Mouse (Mus musculus): ENCODE measurements at regions not wholly inside any gene's neighbourhood (a gene's known extent, or its start where the extent isn't known, plus 50 kb on each side); places are given as distances from the start of the nearest gene placed in this dataset.

GRCm38 (mm10) chr6:100176914-100177560 is 110.2 kb downstream of the Rybp start:
- no peaks in the 10 kb centered on the region for H3K36me3 ChIP-seq
- no peak overlapping the region for H3K4me2 ChIP-seq
- WGBS: 86% methylated on average over 11 of the region's 11 CpGs
- H3K27me3 ChIP-seq (replicated peaks): peaks cover 17% of the 10 kb centered on the region
- H3K4me1 ChIP-seq (replicated peaks): peaks cover 18% of the 10 kb centered on the region
- no peak overlapping the region for H3K4me3 ChIP-seq
- no peak for ATAC-seq (ENCODE audit: insufficient number of reproducible peaks, low FRiP score)
- H3K9me3 ChIP-seq (replicated peaks): 0 out of 2 replicates have a peak, but pooled peaks cover 7% of the 10 kb centered on the region
- H3K27ac ChIP-seq (ENCODE audit: poor library complexity, severe bottlenecking): no peak overlapping the region
- no peak overlapping the region for H3K9ac ChIP-seq

- peak overlapping the region; percentile 64 for H3K9ac ChIP-seq
- peaks cover 21% of the 10 kb centered on the region for H3K4me1 ChIP-seq (replicated peaks)
- 3% methylated on average over 22 of the region's 22 CpGs for WGBS
- no peaks in the 10 kb centered on the region for H3K36me3 ChIP-seq
- H3K27ac ChIP-seq (ENCODE audit: poor library complexity, severe bottlenecking): no peak overlapping the region
- no peak for ATAC-seq (ENCODE audit: insufficient number of reproducible peaks, low FRiP score)
- H3K27me3 ChIP-seq (replicated peaks): peaks cover 30% of the 10 kb centered on the region
- H3K4me3 ChIP-seq: peak overlapping the region; percentile 19
- peak overlapping the region; percentile 64 for H3K4me2 ChIP-seq
- 0 out of 2 replicates have a peak, but pooled peaks cover 2% of the 10 kb centered on the region for H3K9me3 ChIP-seq (replicated peaks)
These were observed 116.5 kb downstream of the Rybp start for GRCm38 (mm10) chr6:100170711-100171348.

GRCm38 (mm10) chr6:100167321-100167720 is 120.0 kb downstream of the Rybp start:
- Histone ChIP-seq H3K27me3 (replicated peaks) (peaks cover 27% of the 10 kb centered on the region), H3K4me1 (replicated peaks) (peaks cover 36% of the 10 kb centered on the region), H3K4me3 (no peak overlapping the region), H3K4me2 (no peak overlapping the region), H3K27ac (ENCODE audit: poor library complexity, severe bottlenecking) (no peak overlapping the region), H3K9ac (no peak overlapping the region), H3K9me3 (replicated peaks) (no peaks in the 10 kb centered on the region), H3K36me3 (no peaks in the 10 kb centered on the region)
- 57% methylated on average over 5 of the region's 5 CpGs for WGBS
- ATAC-seq (ENCODE audit: insufficient number of reproducible peaks, low FRiP score): no peak

GRCm38 (mm10) chr6:100165746-100166145 is 121.5 kb downstream of the Rybp start:
- Histone ChIP-seq H3K36me3 (no peaks in the 10 kb centered on the region), H3K27me3 (replicated peaks) (peaks cover 28% of the 10 kb centered on the region), H3K27ac (ENCODE audit: poor library complexity, severe bottlenecking) (no peak overlapping the region), H3K9me3 (replicated peaks) (no peaks in the 10 kb centered on the region), H3K4me2 (no peak overlapping the region), H3K4me1 (replicated peaks) (peaks cover 31% of the 10 kb centered on the region), H3K4me3 (no peak overlapping the region), H3K9ac (no peak overlapping the region)
- no peak for ATAC-seq (ENCODE audit: insufficient number of reproducible peaks, low FRiP score)
- WGBS: 84% methylated on average over 3 of the region's 3 CpGs

GRCm38 (mm10) chr6:100164162-100164561 is 123.1 kb downstream of the Rybp start:
- Histone ChIP-seq H3K9ac (no peak overlapping the region), H3K9me3 (replicated peaks) (no peaks in the 10 kb centered on the region), H3K4me1 (replicated peaks) (peaks cover 30% of the 10 kb centered on the region), H3K36me3 (no peaks in the 10 kb centered on the region), H3K27me3 (replicated peaks) (peaks cover 19% of the 10 kb centered on the region; the same call in 1 of the 2 replicates), H3K4me3 (no peak overlapping the region), H3K4me2 (no peak overlapping the region), H3K27ac (ENCODE audit: poor library complexity, severe bottlenecking) (no peak overlapping the region)
- no peak for ATAC-seq (ENCODE audit: insufficient number of reproducible peaks, low FRiP score)
- 43% methylated on average over 4 of the region's 4 CpGs for WGBS

GRCm38 (mm10) chr6:100163814-100164130 is 123.5 kb downstream of the Rybp start:
- H3K9me3 ChIP-seq (replicated peaks): no peaks in the 10 kb centered on the region
- H3K4me1 ChIP-seq (replicated peaks): peaks cover 34% of the 10 kb centered on the region
- peak overlapping the region; percentile 71; the same call in 1 of the 2 replicates for H3K4me2 ChIP-seq
- H3K36me3 ChIP-seq: no peaks in the 10 kb centered on the region
- H3K4me3 ChIP-seq: no peak overlapping the region
- no peak for ATAC-seq (ENCODE audit: insufficient number of reproducible peaks, low FRiP score)
- H3K9ac ChIP-seq: no peak overlapping the region
- peaks cover 19% of the 10 kb centered on the region; the same call in 1 of the 2 replicates for H3K27me3 ChIP-seq (replicated peaks)
- no peak overlapping the region for H3K27ac ChIP-seq (ENCODE audit: poor library complexity, severe bottlenecking)
- 46% methylated on average over 5 of the region's 5 CpGs for WGBS

- Histone ChIP-seq H3K9ac (0 out of 2 replicates have a peak overlapping the region, but pooled peaks have one; percentile 35), H3K9me3 (replicated peaks) (no peaks in the 10 kb centered on the region), H3K27me3 (replicated peaks) (peaks cover 19% of the 10 kb centered on the region; the same call in 1 of the 2 replicates), H3K4me1 (replicated peaks) (peaks cover 35% of the 10 kb centered on the region), H3K4me2 (peak overlapping the region; percentile 71), H3K27ac (ENCODE audit: poor library complexity, severe bottlenecking) (no peak overlapping the region), H3K36me3 (no peaks in the 10 kb centered on the region), H3K4me3 (peak overlapping the region; percentile 35)
- peak; percentile 73 for ATAC-seq (ENCODE audit: insufficient number of reproducible peaks, low FRiP score)
- WGBS: 7% methylated on average over 17 of the region's 17 CpGs
These were observed 124.1 kb downstream of the Rybp start for GRCm38 (mm10) chr6:100162961-100163813.

GRCm38 (mm10) chr6:100160670-100161069 is 126.6 kb downstream of the Rybp start:
- no peaks in the 10 kb centered on the region for H3K9me3 ChIP-seq (replicated peaks)
- no peaks in the 10 kb centered on the region for H3K36me3 ChIP-seq
- H3K4me1 ChIP-seq (replicated peaks): peaks cover 47% of the 10 kb centered on the region
- no peak for ATAC-seq (ENCODE audit: insufficient number of reproducible peaks, low FRiP score)
- peaks cover 11% of the 10 kb centered on the region; the same call in 1 of the 2 replicates for H3K27me3 ChIP-seq (replicated peaks)
- H3K4me3 ChIP-seq: no peak overlapping the region
- no peak overlapping the region for H3K4me2 ChIP-seq
- H3K9ac ChIP-seq: no peak overlapping the region
- no peak overlapping the region for H3K27ac ChIP-seq (ENCODE audit: poor library complexity, severe bottlenecking)
- 77% methylated on average over 8 of the region's 8 CpGs for WGBS

GRCm38 (mm10) chr6:100159817-100160216 is 127.5 kb downstream of the Rybp start:
- WGBS: 68% methylated on average over 4 of the region's 4 CpGs
- H3K9ac ChIP-seq: no peak overlapping the region
- H3K27me3 ChIP-seq (replicated peaks): peaks cover 11% of the 10 kb centered on the region; the same call in 1 of the 2 replicates
- no peak overlapping the region for H3K4me3 ChIP-seq
- no peaks in the 10 kb centered on the region for H3K9me3 ChIP-seq (replicated peaks)
- no peak overlapping the region for H3K4me2 ChIP-seq
- ATAC-seq (ENCODE audit: insufficient number of reproducible peaks, low FRiP score): no peak
- peaks cover 54% of the 10 kb centered on the region for H3K4me1 ChIP-seq (replicated peaks)
- no peaks in the 10 kb centered on the region for H3K36me3 ChIP-seq
- H3K27ac ChIP-seq (ENCODE audit: poor library complexity, severe bottlenecking): no peak overlapping the region

GRCm38 (mm10) chr6:100159246-100159645 is 128.0 kb downstream of the Rybp start:
- no peak overlapping the region for H3K9ac ChIP-seq
- H3K36me3 ChIP-seq: no peaks in the 10 kb centered on the region
- H3K4me1 ChIP-seq (replicated peaks): peaks cover 54% of the 10 kb centered on the region
- peaks cover 11% of the 10 kb centered on the region; the same call in 1 of the 2 replicates for H3K27me3 ChIP-seq (replicated peaks)
- 14% methylated on average over 1 of the region's 1 CpGs for WGBS
- no peak overlapping the region for H3K4me2 ChIP-seq
- no peak overlapping the region for H3K27ac ChIP-seq (ENCODE audit: poor library complexity, severe bottlenecking)
- H3K9me3 ChIP-seq (replicated peaks): no peaks in the 10 kb centered on the region
- no peak overlapping the region for H3K4me3 ChIP-seq
- ATAC-seq (ENCODE audit: insufficient number of reproducible peaks, low FRiP score): no peak

GRCm38 (mm10) chr6:100157288-100157687 is 130.0 kb downstream of the Rybp start:
- ATAC-seq (ENCODE audit: insufficient number of reproducible peaks, low FRiP score): no peak
- 20% methylated on average over 7 of the region's 7 CpGs for WGBS
- H3K27ac ChIP-seq (ENCODE audit: poor library complexity, severe bottlenecking): no peak overlapping the region

More at GRCm38 (mm10) chr6:100157288-100157687, 130.0 kb downstream of the Rybp start:
- peaks cover 6% of the 10 kb centered on the region; the same call in 1 of the 2 replicates for H3K27me3 ChIP-seq (replicated peaks)
- peaks cover 43% of the 10 kb centered on the region for H3K4me1 ChIP-seq (replicated peaks)
- H3K4me3 ChIP-seq: no peak overlapping the region
- H3K9me3 ChIP-seq (replicated peaks): no peaks in the 10 kb centered on the region
- H3K4me2 ChIP-seq: no peak overlapping the region
- no peak overlapping the region for H3K9ac ChIP-seq
- no peaks in the 10 kb centered on the region for H3K36me3 ChIP-seq

Data from heart, embryonic 12.5 days (tissue).